Mouse (Mus musculus) forebrain, postnatal 0 days (tissue): ENCODE data around the gene Actr8. TPM values are rescaled to one million over a fixed set of nuclear protein-coding genes. Genes with fewer than 3 reads are reported as not detected.

ENCODE experiments used
- ATAC-seq: fragments of 200-750 bp; cut with Nextera tagmentation; 2 replicates; pipeline ENCODE4 v1.8.0; 2017; ENCODE audit warnings: mild to moderate bottlenecking, moderate library complexity
- DNase-seq: peaks from one replicate; pipeline ENCODE4 v3.0.0-alpha.2; 2015
- H3K27ac ChIP-seq: fragments of 300-500 bp; sonication (generic); 2 replicates; pipeline ENCODE4 v1.5.1; 2014; ENCODE audit warnings: low read depth, mild to moderate bottlenecking, antibody characterized with exemption, low read length, moderate library complexity, mixed read lengths
- H3K27me3 ChIP-seq: fragments of 300-500 bp; sonication (generic); 2 replicates; pipeline ENCODE4 v1.6.1; 2014; ENCODE audit warnings: mild to moderate bottlenecking, low read length, mixed read lengths; ENCODE audit not compliant: insufficient read depth
- H3K36me3 ChIP-seq: fragments of 300-500 bp; sonication (generic); 2 replicates; pipeline ENCODE4 v1.6.1; 2014; ENCODE audit warnings: mild to moderate bottlenecking, moderate library complexity; ENCODE audit not compliant: insufficient read depth
- H3K4me1 ChIP-seq: fragments of 300-500 bp; sonication (generic); 2 replicates; pipeline ENCODE4 v1.6.1; 2014; ENCODE audit warnings: antibody characterized with exemption; ENCODE audit not compliant: insufficient read depth
- H3K4me2 ChIP-seq: fragments of 300-500 bp; sonication (generic); 2 replicates; pipeline ENCODE4 v1.6.1; 2014; ENCODE audit warnings: low read depth, mild to moderate bottlenecking, moderate library complexity
- H3K4me3 ChIP-seq: fragments of 300-500 bp; sonication (generic); 2 replicates; pipeline ENCODE4 v1.5.1; 2014; ENCODE audit warnings: low read depth, low read length, mixed read lengths
- H3K9ac ChIP-seq: fragments of 300-500 bp; sonication (generic); 2 replicates; pipeline ENCODE4 v1.6.1; 2014; ENCODE audit warnings: mild to moderate bottlenecking
- H3K9me3 ChIP-seq: fragments of 300-500 bp; sonication (generic); 2 replicates; pipeline ENCODE4 v1.6.1; 2016; ENCODE audit warnings: low read length
- CTCF ChIP-seq: sonication (generic); IDR thresholded peaks from 2 replicates; pipeline ENCODE4 v1.5.1; 2016; ENCODE audit warnings: antibody characterized with exemption, control low read depth, low read depth
- WGBS: fragments of 180-500 bp; shearing (Covaris S2); extraction: QIAGEN DNeasy Blood & Tissue Kit; methylation state at CpG from one replicate; pipeline ENCODE4 v1.1.7; 2014; 5-methylcytosine and 5-hydroxymethylcytosine counted together
- polyA plus RNA-seq: library from polyadenylated mRNA; unstranded; fragments of >200 nt; fragmentation: Nextera tagmentation; extraction: Ambion mirVana; gene quantifications from 2 replicates; pipeline ENCODE4 v1.2.1, GENCODE M21; 2015
- total RNA-seq: library from RNA; depleted of rRNA; stranded (reverse); fragments of >200 nt; gene quantifications from 2 replicates; pipeline ENCODE4 v1.2.3, GENCODE M21; 2014

The Actr8 gene
- total and polyA plus RNA-seq, 2 experiments from 2014 or later, result 49.2 to 68.6 TPM

DNA sequence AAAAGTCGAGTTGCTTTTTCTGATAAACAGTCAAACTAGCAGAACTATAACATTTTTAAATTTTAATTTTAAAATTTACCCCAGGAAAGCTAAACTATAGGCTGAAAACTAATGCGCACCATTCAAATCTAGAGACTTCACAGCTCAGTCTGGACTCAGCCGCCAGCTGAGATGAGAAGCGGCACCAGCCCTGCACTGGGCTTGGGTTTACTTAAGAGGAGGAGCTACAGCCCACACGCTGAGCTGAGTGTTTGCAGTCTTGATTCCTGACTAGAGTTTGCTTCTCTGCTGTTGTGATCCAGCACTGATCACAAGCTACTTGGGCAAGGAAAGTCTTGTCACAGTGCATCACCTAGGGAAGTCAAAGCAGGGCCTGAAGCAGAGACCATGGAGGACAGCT is 6.1 kb upstream of the Actr8 start:
- Histone ChIP-seq H3K4me1 (peaks cover 10% of the 10 kb centered on the region; the same call in 1 of the 2 replicates), H3K9me3 (no peaks in the 10 kb centered on the region), H3K9ac (no peak overlapping the region), H3K4me2 (no peak overlapping the region), H3K36me3 (peaks cover 45% of the 10 kb centered on the region), H3K27me3 (no peaks in the 10 kb centered on the region), H3K4me3 (no peak overlapping the region), H3K27ac (no peak overlapping the region)
- no peak for TF ChIP-seq CTCF
- DNase-seq, result no peak
- WGBS, result 90% methylated on average over 5 of the region's 5 CpGs
- ATAC-seq, result no peak

DNA sequence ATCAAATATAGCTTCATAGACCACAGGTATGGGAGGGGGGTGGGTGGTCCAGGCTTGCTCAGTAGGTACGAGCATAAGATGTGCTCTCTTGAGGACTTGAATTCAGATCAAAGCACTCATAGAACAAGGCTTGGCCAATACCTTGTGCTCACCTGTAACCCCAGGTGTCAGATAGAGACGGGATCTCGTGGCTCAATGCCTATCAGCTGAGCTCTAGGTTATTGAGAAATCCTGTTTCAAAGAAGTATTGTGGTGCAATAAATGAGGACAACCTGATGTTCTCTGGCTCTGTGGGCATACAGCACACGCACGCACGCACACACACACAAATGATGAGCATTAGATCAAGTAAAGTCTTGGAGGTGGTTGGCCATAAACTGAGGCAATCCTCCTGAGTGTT is 1.2 kb upstream of the Actr8 start:
- DNase-seq (no peak), ATAC-seq (no peak)
- no peak overlapping the region for H3K27ac ChIP-seq
- no peak overlapping the region for H3K4me2 ChIP-seq
- no peak for TF ChIP-seq CTCF
- H3K9ac ChIP-seq, result no peak overlapping the region
- no peak overlapping the region for H3K4me3 ChIP-seq
- H3K4me1 ChIP-seq, result peaks cover 6% of the 10 kb centered on the region; the same call in 1 of the 2 replicates
- H3K27me3 ChIP-seq, result no peaks in the 10 kb centered on the region
- H3K9me3 ChIP-seq, result no peaks in the 10 kb centered on the region
- peaks cover 48% of the 10 kb centered on the region for H3K36me3 ChIP-seq
- WGBS, result 93% methylated on average over 6 of the region's 6 CpGs

DNA sequence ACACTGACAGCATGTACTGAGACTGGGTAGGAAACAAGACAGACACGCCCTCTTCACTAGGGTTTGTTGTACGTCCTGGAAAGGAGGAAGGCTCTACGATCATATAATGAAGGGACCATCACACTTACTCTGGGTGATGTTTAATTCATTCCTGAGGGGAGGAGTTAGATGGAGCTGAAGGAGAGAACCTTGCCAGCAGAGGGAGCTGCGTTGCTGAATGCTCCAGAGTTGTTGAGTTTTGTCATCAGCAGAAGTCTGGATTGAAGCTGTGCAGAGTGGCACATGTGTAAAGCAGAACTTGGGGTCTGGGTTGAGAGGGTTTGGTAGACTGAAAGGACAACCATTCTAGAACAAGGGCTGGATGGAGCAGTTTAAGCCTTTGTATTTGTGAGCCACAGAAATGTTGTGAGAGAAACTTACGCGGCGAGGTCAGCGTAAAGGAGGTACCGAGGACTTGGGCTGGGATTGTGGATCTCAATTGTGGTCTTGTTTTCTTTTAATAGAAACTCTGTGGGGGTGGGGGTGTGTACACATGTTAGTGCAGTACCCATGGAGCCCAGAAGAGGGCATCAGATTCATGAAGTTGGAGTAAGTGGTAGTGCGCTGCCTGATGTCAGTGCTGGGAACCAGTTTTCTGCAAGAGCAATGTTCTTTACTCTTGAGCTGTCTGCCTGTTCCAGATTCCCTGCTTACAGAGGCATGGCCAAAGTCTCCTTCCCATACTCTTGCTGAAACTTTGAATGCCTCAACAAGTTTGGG is 2.5 kb downstream of the Actr8 start:
- H3K9me3 ChIP-seq, result no peaks in the 10 kb centered on the region
- WGBS, result 97% methylated on average over 10 of the region's 10 CpGs
- peaks cover 53% of the 10 kb centered on the region for H3K36me3 ChIP-seq
- no peak overlapping the region for H3K27ac ChIP-seq
- H3K9ac ChIP-seq, result no peak overlapping the region
- DNase-seq (no peak), ATAC-seq (no peak)
- H3K4me1 ChIP-seq, result peaks cover 6% of the 10 kb centered on the region; the same call in 1 of the 2 replicates
- H3K27me3 ChIP-seq, result no peaks in the 10 kb centered on the region
- no peak overlapping the region for H3K4me3 ChIP-seq
- no peak overlapping the region for H3K4me2 ChIP-seq
- TF ChIP-seq CTCF, result peak; percentile 42

DNA sequence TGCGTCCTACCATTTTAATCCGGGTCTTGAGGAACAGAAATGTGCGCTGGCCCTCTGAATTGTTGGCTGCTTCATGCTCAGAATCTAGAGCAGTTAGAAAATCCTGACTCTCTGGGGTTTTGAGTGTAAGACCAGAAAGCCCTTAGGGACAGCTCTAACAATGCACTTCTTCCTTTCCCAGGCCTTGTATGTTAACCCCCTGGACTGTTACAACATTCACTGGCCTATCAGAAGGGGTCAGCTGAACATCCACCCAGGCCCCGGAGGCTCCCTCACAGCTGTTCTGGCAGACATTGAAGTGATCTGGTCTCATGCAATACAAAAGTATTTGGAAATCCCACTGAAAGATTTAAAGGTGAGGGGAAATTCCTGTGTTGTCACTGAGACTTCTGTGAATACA is 8.0 kb downstream of the Actr8 start:
- Histone ChIP-seq H3K27me3 (no peaks in the 10 kb centered on the region), H3K4me2 (no peak overlapping the region), H3K27ac (no peak overlapping the region), H3K9ac (no peak overlapping the region), H3K4me3 (no peak overlapping the region), H3K9me3 (no peaks in the 10 kb centered on the region), H3K36me3 (peaks cover 97% of the 10 kb centered on the region), H3K4me1 (no peaks in the 10 kb centered on the region)
- no peak for ATAC-seq
- DNase-seq, result no peak
- WGBS, result 94% methylated on average over 4 of the region's 4 CpGs
- TF ChIP-seq CTCF, result no peak

DNA sequence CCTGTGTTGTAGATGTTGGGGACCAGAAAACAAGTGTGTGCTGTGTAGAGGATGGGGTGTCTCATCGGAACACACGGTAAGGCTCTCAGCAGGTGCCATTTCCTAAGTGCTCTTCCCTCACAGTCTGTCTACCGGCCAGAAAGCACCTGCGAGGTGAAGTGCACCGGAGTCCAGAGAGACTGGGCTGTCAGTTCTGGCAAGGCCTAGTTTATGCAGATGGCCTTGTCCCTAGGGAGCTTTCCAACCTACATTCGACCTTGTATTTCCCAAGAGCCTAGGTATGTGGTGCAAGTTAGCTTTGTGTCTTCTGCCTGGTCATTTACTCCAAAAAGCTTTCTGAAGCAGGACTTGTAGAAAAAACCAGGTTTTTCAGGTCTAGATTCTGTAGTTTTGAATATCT is 9.1 kb downstream of the Actr8 start:
- no peak overlapping the region for H3K4me2 ChIP-seq
- no peaks in the 10 kb centered on the region for H3K27me3 ChIP-seq
- DNase-seq, result no peak
- no peaks in the 10 kb centered on the region for H3K9me3 ChIP-seq
- H3K4me3 ChIP-seq, result no peak overlapping the region
- H3K27ac ChIP-seq, result no peak overlapping the region
- no peaks in the 10 kb centered on the region for H3K4me1 ChIP-seq
- no peak for TF ChIP-seq CTCF
- no peak for ATAC-seq
- no peak overlapping the region for H3K9ac ChIP-seq
- 96% methylated on average over 6 of the region's 6 CpGs for WGBS
- peaks cover 98% of the 10 kb centered on the region for H3K36me3 ChIP-seq

DNA sequence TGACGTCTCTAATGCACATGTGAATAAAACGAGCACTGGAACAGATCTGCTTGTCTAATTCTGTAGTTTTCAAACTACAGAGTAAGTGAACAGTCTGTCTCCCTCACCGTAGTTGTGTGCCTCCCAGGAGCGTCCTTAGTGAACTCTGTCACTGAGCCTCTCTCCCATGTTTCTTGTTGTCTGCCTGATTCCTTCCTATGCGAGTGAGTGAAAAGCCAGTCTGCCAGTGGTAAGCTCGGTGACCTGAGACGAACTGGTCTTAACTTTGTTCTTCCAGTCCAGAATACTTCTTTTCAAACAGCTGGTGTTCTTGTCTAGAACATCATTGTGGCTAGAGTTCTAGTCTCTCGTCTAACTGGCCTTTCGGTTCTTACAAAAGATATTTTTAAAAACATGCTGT is 9.6 kb downstream of the Actr8 start:
- no peak for ATAC-seq

DNA sequence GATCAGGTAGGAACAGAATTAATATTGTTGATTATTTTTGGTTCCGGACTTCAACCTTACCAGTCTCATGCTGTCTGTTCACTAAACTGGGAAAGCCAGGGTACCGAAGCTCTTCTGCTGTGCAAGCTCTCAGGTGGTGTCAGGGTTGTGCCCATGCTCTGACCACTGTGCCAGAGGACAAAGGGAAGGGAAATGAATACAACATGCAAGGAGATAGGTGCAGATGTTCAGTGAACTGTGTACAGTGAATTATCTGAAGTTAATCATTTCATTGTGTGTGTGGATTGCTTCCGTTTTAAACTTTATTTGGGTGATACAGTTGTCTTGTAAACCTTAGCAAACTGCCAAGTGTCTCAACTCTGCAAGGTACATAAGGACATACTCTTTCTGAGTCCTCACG is 10.2 kb downstream of the Actr8 start:
- Histone ChIP-seq H3K4me2 (no peak overlapping the region), H3K9ac (no peak overlapping the region), H3K27me3 (no peaks in the 10 kb centered on the region), H3K36me3 (peaks cover 99% of the 10 kb centered on the region), H3K4me3 (no peak overlapping the region), H3K9me3 (no peaks in the 10 kb centered on the region), H3K27ac (no peak overlapping the region), H3K4me1 (no peaks in the 10 kb centered on the region)
- DNase-seq (no peak), ATAC-seq (no peak)
- WGBS, result 95% methylated on average over 4 of the region's 4 CpGs
- no peak for TF ChIP-seq CTCF

More for the DNA sequence above, 9.6 kb downstream of the Actr8 start:
- no peak overlapping the region for H3K27ac ChIP-seq
- H3K27me3 ChIP-seq, result no peaks in the 10 kb centered on the region
- no peaks in the 10 kb centered on the region for H3K9me3 ChIP-seq
- H3K4me3 ChIP-seq, result no peak overlapping the region
- H3K4me2 ChIP-seq, result no peak overlapping the region
- H3K36me3 ChIP-seq, result peaks cover 98% of the 10 kb centered on the region
- no peaks in the 10 kb centered on the region for H3K4me1 ChIP-seq
- WGBS, result 94% methylated on average over 9 of the region's 9 CpGs
- no peak for DNase-seq
- no peak for TF ChIP-seq CTCF
- H3K9ac ChIP-seq, result no peak overlapping the region
